Comparison of ENCODE assay signal across 8 mouse cellular contexts in the genomic region with DNA sequence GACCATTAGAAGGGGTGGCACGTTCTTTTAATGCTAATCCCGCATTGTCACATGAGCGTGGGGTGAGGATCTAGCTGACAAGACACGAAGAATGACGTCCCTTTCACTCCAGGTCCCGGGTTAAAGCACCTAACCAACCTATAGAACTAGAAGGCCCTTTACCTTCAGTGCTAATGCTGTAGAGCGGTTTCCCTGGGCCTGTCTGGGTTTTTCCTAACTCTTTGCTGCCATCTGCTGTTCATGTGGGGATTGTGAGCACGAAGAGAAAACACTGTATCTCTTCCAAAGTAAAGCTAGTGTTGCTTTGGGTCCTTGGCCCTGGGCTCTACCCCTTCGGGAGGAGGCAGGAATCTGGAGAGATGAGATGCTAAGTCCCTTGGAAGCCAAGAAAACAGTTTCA.
DNase-seq lines count a peak whose midpoint lies in the region; ATAC-seq and TF ChIP-seq lines count a peak whose summit lies in the region.

No protein-coding gene starts in this region.

- no peak for TF ChIP-seq POLR2A in CH12.LX (IDR thresholded peaks at IDR 0.05; ENCODE audit: low read depth, low read length)

- TF ChIP-seq RAD21 in CH12.LX (IDR thresholded peaks at IDR 0.05; ENCODE audit: low read depth, low read length), result peak; percentile 73

- H3K9ac ChIP-seq in hindbrain, embryonic 13.5 days, result no peak overlapping the region
- no peak overlapping the region for H3K9ac ChIP-seq in CH12.LX (ENCODE audit: insufficient read depth, low read depth)
- no peak overlapping the region for H3K9ac ChIP-seq in midbrain, embryonic 14.5 days (replicated peaks; ENCODE audit: low read length)

- dilution Hi-C loops in CH12.LX (cut with MboI; ENCODE audit: extremely low pct_ligation_motif_present, extremely low pct_unique_long_range_greater_than_20kb, low sequenced_read_pairs), result no loop called here

- H3K27me3 ChIP-seq in hindbrain, embryonic 10.5 days (ENCODE audit: insufficient read depth, poor library complexity, severe bottlenecking), result peaks cover 10% of the 10 kb centered on the region; the same call in 1 of the 2 replicates
- peaks cover 4% of the 10 kb centered on the region; the same call in 1 of the 2 replicates for H3K27me3 ChIP-seq in hindbrain, embryonic 13.5 days
- H3K27me3 ChIP-seq in CH12.LX (replicated peaks), result no peaks in the 10 kb centered on the region
- H3K27me3 ChIP-seq in midbrain, embryonic 14.5 days (ENCODE audit: control insufficient read depth, insufficient read depth, low read length), result no peaks in the 10 kb centered on the region

- no peaks in the 10 kb centered on the region for H3K79me2 ChIP-seq in CH12.LX (replicated peaks; ENCODE audit: control insufficient read depth, extremely low read depth, insufficient read depth, poor library complexity, severe bottlenecking)

- H3K4me3 ChIP-seq in hindbrain, embryonic 10.5 days, result no peak overlapping the region
- no peak overlapping the region for H3K4me3 ChIP-seq in hindbrain, embryonic 13.5 days
- no peak overlapping the region for H3K4me3 ChIP-seq in CH12.LX (replicated peaks in 1 of 3; ENCODE audit: low read depth in 2 of 3, low read length in 2 of 3, poor library complexity in 1 of 3)
- no peak overlapping the region for H3K4me3 ChIP-seq in midbrain, embryonic 14.5 days (replicated peaks; ENCODE audit: low read depth, low read length)

- no peaks in the 10 kb centered on the region for H3K9me3 ChIP-seq in hindbrain, embryonic 10.5 days
- H3K9me3 ChIP-seq in hindbrain, embryonic 13.5 days, result no peaks in the 10 kb centered on the region
- H3K9me3 ChIP-seq in CH12.LX (replicated peaks; ENCODE audit: low read length), result no peaks in the 10 kb centered on the region
- H3K9me3 ChIP-seq in midbrain, embryonic 14.5 days (ENCODE audit: control insufficient read depth, low read length), result no peaks in the 10 kb centered on the region

- H3K27ac ChIP-seq in hindbrain, embryonic 10.5 days, result no peak overlapping the region
- H3K27ac ChIP-seq in hindbrain, embryonic 13.5 days, result no peak overlapping the region
- no peak overlapping the region for H3K27ac ChIP-seq in CH12.LX (ENCODE audit: insufficient read depth, low read depth)
- no peak overlapping the region for H3K27ac ChIP-seq in midbrain, embryonic 14.5 days (replicated peaks; ENCODE audit: low read depth, low read length)

- no peaks in the 10 kb centered on the region for H3K36me3 ChIP-seq in hindbrain, embryonic 10.5 days
- no peaks in the 10 kb centered on the region for H3K36me3 ChIP-seq in hindbrain, embryonic 13.5 days
- peaks cover 2 to 42% of the 10 kb centered on the region in 2 experiments for H3K36me3 ChIP-seq in CH12.LX (replicated peaks in 1 of 2; ENCODE audit: control insufficient read depth in 1 of 2, insufficient read depth in 1 of 2, low read length in 1 of 2)
- H3K36me3 ChIP-seq in midbrain, embryonic 14.5 days (ENCODE audit: control insufficient read depth, insufficient read depth, low read length), result no peaks in the 10 kb centered on the region

- WGBS in hindbrain, embryonic 10.5 days, result 50% methylated on average over 9 of the region's 9 CpGs
- 44% methylated on average over 9 of the region's 9 CpGs for WGBS in hindbrain, embryonic 13.5 days
- WGBS in midbrain, embryonic 14.5 days, result 39% methylated on average over 9 of the region's 9 CpGs

- H3K4me1 ChIP-seq in hindbrain, embryonic 10.5 days (replicated peaks), result no peaks in the 10 kb centered on the region
- no peaks in the 10 kb centered on the region for H3K4me1 ChIP-seq in hindbrain, embryonic 13.5 days (replicated peaks)
- no peaks in the 10 kb centered on the region; a peak in 1 of 4 replicates for H3K4me1 ChIP-seq in CH12.LX (ENCODE audit: control insufficient read depth in 1 of 2, insufficient read depth in 2 of 2)
- no peaks in the 10 kb centered on the region for H3K4me1 ChIP-seq in midbrain, embryonic 14.5 days (ENCODE audit: control insufficient read depth, insufficient read depth, low read length)

- TF ChIP-seq CTCF in CH12.LX (conservative IDR thresholded peaks at IDR 0.05 in 1 of 2, IDR thresholded peaks at IDR 0.05 in 1 of 2; ENCODE audit: low read depth in 2 of 2, low read length in 2 of 2), result peak; percentile 12 to 70; a peak in 2 of 4 replicates

- peak; percentile 23 for DNase-seq in hindbrain, embryonic 10.5 days (ENCODE audit: low spot score)
- DNase-seq in CH12.LX (ENCODE audit: extremely low read depth), result peak; percentile 35
- DNase-seq in cerebellum, adult 8-10 months, result peak; percentile 65
- DNase-seq in gastrocnemius, postnatal 10 days, result peak; percentile 18
- DNase-seq in layer of hippocampus, postnatal 25 days (ENCODE audit: extremely low spot score in 1 of 2, low spot score in 1 of 2), result peak; percentile 29 to 65
- peak; percentile 85 for DNase-seq in midbrain, embryonic 14.5 days
- DNase-seq in thymus, postnatal 36 days, result peak; percentile 33 to 36

- H3K4me2 ChIP-seq in hindbrain, embryonic 13.5 days, result no peak overlapping the region
- H3K4me2 ChIP-seq in CH12.LX (ENCODE audit: insufficient read depth, low read depth, poor library complexity, severe bottlenecking), result no peak overlapping the region
- H3K4me2 ChIP-seq in midbrain, embryonic 14.5 days (ENCODE audit: low read length), result no peak overlapping the region

- no peak for TF ChIP-seq EP300 in CH12.LX (IDR thresholded peaks at IDR 0.05; ENCODE audit: low read length)

- no peak for ATAC-seq in hindbrain, embryonic 13.5 days (ENCODE audit: low FRiP score)
- ATAC-seq in midbrain, embryonic 14.5 days (ENCODE audit: low FRiP score, low TSS enrichment), result 0 out of 2 replicates have a peak, but pooled peaks have one; percentile 8

- in situ Hi-C loops in CH12.LX (cut with MboI; ENCODE audit: low pct_ligation_motif_present, low pct_unique_long_range_greater_than_20kb, low sequenced_read_pairs), result loop anchor here (10.0 kb wide), 1 partner anchor 254 kb away; no protein-coding TSS in a partner anchor

TF ChIP-seq in CH12.LX, 34 proteins besides CTCF, POLR2A, EP300 and RAD21:
- TF ChIP-seq ZKSCAN1 (IDR thresholded peaks at IDR 0.05; ENCODE audit: borderline replicate concordance, low read depth, low read length) (no peak), USF2 (conservative IDR thresholded peaks at IDR 0.05; ENCODE audit: low read depth, low read length) (no peak), UBTF (IDR thresholded peaks at IDR 0.05; ENCODE audit: low read depth, low read length) (no peak), MEF2A (IDR thresholded peaks at IDR 0.05; ENCODE audit: borderline replicate concordance, low read depth, low read length) (no peak), SMC3 (IDR thresholded peaks at IDR 0.05; ENCODE audit: low read depth, low read length) (peak; percentile 57), USF1 (IDR thresholded peaks at IDR 0.05; ENCODE audit: low read depth, low read length) (no peak), TBP (conservative IDR thresholded peaks at IDR 0.05; ENCODE audit: low read depth, low read length) (no peak), MYC (IDR thresholded peaks at IDR 0.05; ENCODE audit: low read depth, low read length) (no peak)
TF ChIP-seq in CH12.LX: peak in this region for 1.

Comparison
In these comparisons a context has a peak if more than half of its experiments do, and no peak if none do; other contexts are left out.
1. DNase-seq: peak in every context shown above with its lines; median percentile 85 in midbrain, embryonic 14.5 days; 65 in cerebellum, adult 8-10 months; 47 in layer of hippocampus, postnatal 25 days; 35 in CH12.LX; 34 in thymus, postnatal 36 days; 23 in hindbrain, embryonic 10.5 days; 18 in gastrocnemius, postnatal 10 days.